Mouse (Mus musculus) heart, embryonic 13.5 days (tissue): Measurements from ENCODE around the gene Fermt3. TPM values are rescaled to one million over a fixed set of nuclear protein-coding genes. Genes with fewer than 3 reads are reported as not detected.

ENCODE experiments used
- ATAC-seq: fragments of 200-750 bp; cut with Nextera tagmentation; 2 replicates; pipeline ENCODE4 v1.8.0; 2017; ENCODE audit warnings: moderate TSS enrichment; ENCODE audit not compliant: insufficient number of reproducible peaks, low FRiP score, low TSS enrichment; ENCODE audit errors: extremely low read depth
- H3K27ac ChIP-seq: fragments of 300-500 bp; sonication (generic); replicated peaks from 2 replicates; pipeline ENCODE4 v1.5.1; 2015; ENCODE audit warnings: moderate library complexity, mild to moderate bottlenecking, inconsistent platforms
- H3K27me3 ChIP-seq: fragments of 300-500 bp; sonication (generic); replicated peaks from 2 replicates; pipeline ENCODE4 v1.6.1; 2015; ENCODE audit warnings: mild to moderate bottlenecking, inconsistent platforms
- H3K36me3 ChIP-seq: fragments of 300-500 bp; sonication (generic); 2 replicates; pipeline ENCODE4 v1.6.1; 2015; ENCODE audit warnings: mild to moderate bottlenecking, inconsistent platforms
- H3K4me1 ChIP-seq: fragments of 300-500 bp; sonication (generic); 2 replicates; pipeline ENCODE4 v1.6.1; 2015; ENCODE audit warnings: inconsistent platforms
- H3K4me2 ChIP-seq: fragments of 300-500 bp; sonication (generic); 2 replicates; pipeline ENCODE4 v1.6.1; 2015; ENCODE audit warnings: inconsistent platforms, mild to moderate bottlenecking, moderate library complexity
- H3K4me3 ChIP-seq: fragments of 300-500 bp; sonication (generic); 2 replicates; pipeline ENCODE4 v1.5.1; 2015; ENCODE audit warnings: moderate library complexity, mild to moderate bottlenecking, inconsistent platforms
- H3K9ac ChIP-seq: fragments of 300-500 bp; sonication (generic); 2 replicates; pipeline ENCODE4 v1.6.1; 2015; ENCODE audit warnings: inconsistent platforms, mild to moderate bottlenecking, moderate library complexity
- H3K9me3 ChIP-seq: fragments of 300-500 bp; sonication (generic); 2 replicates; pipeline ENCODE4 v1.6.1; 2016; ENCODE audit warnings: inconsistent platforms
- WGBS: fragments of 180-500 bp; shearing (Covaris S2); methylation state at CpG from one replicate; pipeline ENCODE4 v1.1.7; 2015; ENCODE audit warnings: mixed read lengths; 5-methylcytosine and 5-hydroxymethylcytosine counted together
- polyA plus RNA-seq: library from polyadenylated mRNA; unstranded; fragments of >200 nt; fragmentation: Nextera tagmentation; extraction: Ambion mirVana; gene quantifications from 2 replicates; pipeline ENCODE4 v1.2.1, GENCODE M21; 2015

The Fermt3 gene
- polyA plus RNA-seq, 1 experiment from 2014 or later, result 8.1 TPM

- ATAC-seq, result no peak
- Histone ChIP-seq H3K36me3 (peaks cover 33% of the 10 kb centered on the region), H3K27ac (0 out of 2 replicates have a peak overlapping the region, but pooled peaks have one; percentile 17), H3K4me3 (peak overlapping the region; percentile 70), H3K4me2 (peak overlapping the region; percentile 79), H3K4me1 (peaks cover 41% of the 10 kb centered on the region), H3K9ac (peak overlapping the region; percentile 89), H3K27me3 (no peaks in the 10 kb centered on the region), H3K9me3 (no peaks in the 10 kb centered on the region)
- WGBS, result 10% methylated on average over 15 of the region's 15 CpGs
Measured at GRCm38 (mm10) chr19:6968491-6969271, 50.6 kb downstream of the Fermt3 start.

DNA sequence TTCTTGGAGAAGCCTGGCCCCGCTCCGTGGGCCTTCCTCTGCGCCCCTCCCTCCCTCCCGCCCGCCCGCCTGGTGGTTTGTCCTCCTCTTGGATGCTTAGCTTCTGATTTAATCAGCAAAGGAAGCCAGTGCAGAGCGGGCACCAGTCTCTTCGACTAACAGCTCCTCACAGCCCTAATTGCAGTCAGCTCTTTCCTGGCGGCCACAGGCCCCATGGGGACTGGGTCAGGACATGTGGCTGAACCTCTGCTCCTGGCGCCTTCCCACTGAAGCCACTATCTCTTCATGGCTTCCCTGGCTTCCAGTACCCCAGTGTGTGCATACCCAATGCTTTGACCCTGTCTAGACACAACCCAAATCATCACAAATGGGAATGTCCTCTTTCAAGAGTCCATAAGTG lies 62.8 kb downstream of the Fermt3 start:
- Histone ChIP-seq H3K27ac (no peak overlapping the region), H3K9me3 (no peaks in the 10 kb centered on the region), H3K9ac (peak overlapping the region; percentile 17; the same call in 1 of the 2 replicates), H3K4me1 (peaks cover 37% of the 10 kb centered on the region), H3K27me3 (no peaks in the 10 kb centered on the region), H3K4me3 (no peak overlapping the region), H3K36me3 (peaks cover 76% of the 10 kb centered on the region), H3K4me2 (no peak overlapping the region)
- no peak for ATAC-seq
- 71% methylated on average over 10 of the region's 10 CpGs for WGBS

DNA sequence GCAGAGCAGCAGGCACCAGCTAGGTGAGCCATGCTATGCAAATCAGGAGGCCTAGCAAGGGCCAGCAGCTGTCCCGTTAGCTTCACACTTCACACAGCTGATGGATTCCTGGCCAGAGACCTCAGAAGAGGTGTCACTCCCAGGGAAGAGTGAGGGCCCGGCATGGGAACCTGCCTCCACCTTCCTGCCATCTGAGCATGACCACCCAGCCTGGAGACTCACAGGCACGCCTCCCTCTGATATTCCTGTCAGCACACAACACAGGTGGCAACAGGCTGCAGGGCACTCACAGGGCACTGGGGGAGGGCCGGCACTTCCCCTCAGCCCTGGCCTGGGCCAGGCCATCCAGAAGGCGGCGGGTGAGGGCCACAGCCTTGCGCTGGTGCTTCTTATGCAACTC lies 63.8 kb downstream of the Fermt3 start:
- Histone ChIP-seq H3K36me3 (peaks cover 67% of the 10 kb centered on the region), H3K9ac (peak overlapping the region; percentile 17), H3K27ac (peak overlapping the region; percentile 24; the same call in 1 of the 2 replicates), H3K4me1 (peaks cover 37% of the 10 kb centered on the region), H3K4me2 (peak overlapping the region; percentile 11; the same call in 1 of the 2 replicates), H3K4me3 (no peak overlapping the region), H3K27me3 (no peaks in the 10 kb centered on the region), H3K9me3 (no peaks in the 10 kb centered on the region)
- no peak for ATAC-seq
- WGBS, result 44% methylated on average over 7 of the region's 7 CpGs

DNA sequence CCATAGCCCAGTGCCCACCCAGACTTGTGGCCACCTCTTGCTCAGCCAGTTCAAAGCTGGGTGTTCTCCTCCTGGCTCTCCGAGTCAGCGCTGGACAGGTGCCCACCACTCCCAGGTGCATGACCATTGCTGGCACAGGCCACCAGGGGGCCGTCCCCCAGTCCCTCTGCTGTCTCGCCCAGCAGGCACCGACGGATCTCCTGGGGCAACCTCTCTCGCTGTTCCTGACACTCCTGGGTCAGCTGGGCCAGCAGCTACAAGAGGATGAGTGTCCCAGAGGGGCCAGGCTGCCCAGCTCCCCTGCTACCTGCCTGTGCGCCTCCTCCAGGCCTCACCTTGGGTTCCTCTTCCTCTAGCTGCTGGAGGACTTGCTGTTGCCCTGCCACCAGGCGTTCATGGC lies 65.2 kb downstream of the Fermt3 start:
- no peak for ATAC-seq
- peaks cover 46% of the 10 kb centered on the region for H3K4me1 ChIP-seq
- no peaks in the 10 kb centered on the region for H3K27me3 ChIP-seq
- peaks cover 53% of the 10 kb centered on the region for H3K36me3 ChIP-seq
- WGBS, result 54% methylated on average over 9 of the region's 9 CpGs
- H3K27ac ChIP-seq, result no peak overlapping the region
- H3K4me3 ChIP-seq, result no peak overlapping the region
- no peaks in the 10 kb centered on the region for H3K9me3 ChIP-seq
- H3K9ac ChIP-seq, result peak overlapping the region; percentile 17; the same call in 1 of the 2 replicates
- no peak overlapping the region for H3K4me2 ChIP-seq

DNA sequence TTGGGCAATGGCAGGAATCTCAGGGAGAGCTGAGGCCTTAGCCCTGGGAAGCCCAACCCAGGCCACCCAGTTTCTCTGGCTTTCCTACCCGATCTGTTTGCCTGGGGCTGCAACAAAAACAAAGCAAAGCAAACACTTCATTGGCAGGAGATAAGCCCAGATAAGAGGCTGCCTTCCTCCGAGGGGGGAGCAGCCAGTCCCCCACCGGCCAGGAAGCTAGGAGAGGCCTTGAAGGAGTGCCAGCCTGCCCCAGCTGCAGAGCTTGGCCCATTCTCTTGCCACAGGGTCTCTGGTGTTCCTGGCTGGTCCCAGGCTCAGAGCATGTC lies 66.6 kb downstream of the Fermt3 start:
- peak overlapping the region; percentile 63 for H3K4me3 ChIP-seq
- peaks cover 46% of the 10 kb centered on the region for H3K4me1 ChIP-seq
- H3K27ac ChIP-seq, result peak overlapping the region; percentile 97
- peak overlapping the region; percentile 91 for H3K4me2 ChIP-seq
- H3K27me3 ChIP-seq, result no peaks in the 10 kb centered on the region
- 4% methylated on average over 3 of the region's 3 CpGs for WGBS
- ATAC-seq, result no peak
- peaks cover 43% of the 10 kb centered on the region for H3K36me3 ChIP-seq
- H3K9ac ChIP-seq, result peak overlapping the region; percentile 86
- H3K9me3 ChIP-seq, result no peaks in the 10 kb centered on the region

DNA sequence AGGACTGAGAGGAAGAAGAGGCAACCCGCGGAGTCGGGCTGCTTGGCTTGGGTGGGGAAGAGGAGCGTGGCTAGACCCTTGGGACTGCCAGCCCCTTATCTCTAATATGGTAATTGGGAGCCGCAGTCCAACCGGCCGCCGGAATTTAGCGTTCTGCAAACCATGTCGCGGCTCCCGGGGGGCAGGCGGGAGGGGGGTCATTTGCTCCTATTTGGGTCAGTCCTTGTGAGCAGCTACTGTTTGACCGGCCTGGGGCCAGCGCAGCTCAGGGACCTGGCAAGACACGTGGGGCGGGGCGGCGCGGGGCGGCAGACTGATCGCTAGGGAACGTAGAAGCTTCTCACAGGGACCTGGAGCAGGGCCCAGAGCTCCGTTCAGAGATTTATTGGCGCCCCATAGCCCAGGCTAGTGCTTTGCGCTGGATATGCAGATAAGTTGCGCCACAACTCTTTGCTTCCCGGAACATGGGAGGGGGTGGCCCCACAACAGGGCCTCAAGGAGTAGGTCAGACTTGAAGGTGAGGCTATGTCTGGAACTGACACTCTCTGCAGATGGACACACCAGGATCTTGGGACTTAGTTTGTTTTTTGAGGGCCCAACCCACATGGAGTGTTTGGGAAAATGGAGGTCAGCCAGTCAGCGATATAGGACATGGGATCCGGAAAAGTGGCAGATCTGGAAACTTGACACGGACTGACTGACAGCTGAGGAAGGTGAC lies 67.1 kb downstream of the Fermt3 start:
- Histone ChIP-seq H3K9me3 (no peaks in the 10 kb centered on the region), H3K4me3 (peak overlapping the region; percentile 63), H3K27me3 (no peaks in the 10 kb centered on the region), H3K4me2 (peak overlapping the region; percentile 91), H3K27ac (peak overlapping the region; percentile 97), H3K36me3 (peaks cover 39% of the 10 kb centered on the region), H3K9ac (peak overlapping the region; percentile 86), H3K4me1 (peaks cover 46% of the 10 kb centered on the region)
- WGBS, result 1% methylated on average over 31 of the region's 31 CpGs
- ATAC-seq, result peak; percentile 35; the same call in 1 of the 2 replicates

- H3K4me3 ChIP-seq, result peak overlapping the region; percentile 63
- peak overlapping the region; percentile 91 for H3K4me2 ChIP-seq
- peaks cover 46% of the 10 kb centered on the region for H3K4me1 ChIP-seq
- no peaks in the 10 kb centered on the region for H3K27me3 ChIP-seq
- 0% methylated on average over 35 of the region's 35 CpGs for WGBS
- peaks cover 38% of the 10 kb centered on the region for H3K36me3 ChIP-seq
- H3K9ac ChIP-seq, result peak overlapping the region; percentile 86
- ATAC-seq, result peak; percentile 52
- H3K9me3 ChIP-seq, result no peaks in the 10 kb centered on the region
- peak overlapping the region; percentile 97 for H3K27ac ChIP-seq
Measured at GRCm38 (mm10) chr19:6951381-6951968, 67.8 kb downstream of the Fermt3 start.

GRCm38 (mm10) chr19:6950613-6951153 lies 68.6 kb downstream of the Fermt3 start:
- H3K36me3 ChIP-seq, result peaks cover 37% of the 10 kb centered on the region
- H3K4me2 ChIP-seq, result peak overlapping the region; percentile 91
- ATAC-seq, result no peak
- H3K9me3 ChIP-seq, result no peaks in the 10 kb centered on the region
- peaks cover 41% of the 10 kb centered on the region for H3K4me1 ChIP-seq
- H3K4me3 ChIP-seq, result peak overlapping the region; percentile 63
- 1% methylated on average over 28 of the region's 28 CpGs for WGBS
- peak overlapping the region; percentile 97 for H3K27ac ChIP-seq
- peak overlapping the region; percentile 86 for H3K9ac ChIP-seq
- no peaks in the 10 kb centered on the region for H3K27me3 ChIP-seq

GRCm38 (mm10) chr19:6949951-6950350 lies 69.3 kb downstream of the Fermt3 start:
- Histone ChIP-seq H3K4me2 (peak overlapping the region; percentile 91), H3K27me3 (no peaks in the 10 kb centered on the region), H3K36me3 (peaks cover 37% of the 10 kb centered on the region), H3K9me3 (no peaks in the 10 kb centered on the region), H3K9ac (peak overlapping the region; percentile 86), H3K4me1 (peaks cover 34% of the 10 kb centered on the region), H3K4me3 (peak overlapping the region; percentile 63), H3K27ac (peak overlapping the region; percentile 97)
- WGBS, result 60% methylated on average over 5 of the region's 5 CpGs
- ATAC-seq, result no peak

GRCm38 (mm10) chr19:6949532-6949931 lies 69.7 kb downstream of the Fermt3 start:
- peaks cover 30% of the 10 kb centered on the region for H3K4me1 ChIP-seq
- no peaks in the 10 kb centered on the region for H3K27me3 ChIP-seq
- H3K4me3 ChIP-seq, result no peak overlapping the region
- H3K9ac ChIP-seq, result peak overlapping the region; percentile 86
- H3K9me3 ChIP-seq, result no peaks in the 10 kb centered on the region
- no peak overlapping the region for H3K27ac ChIP-seq
- peaks cover 37% of the 10 kb centered on the region for H3K36me3 ChIP-seq
- WGBS, result 88% methylated on average over 5 of the region's 5 CpGs
- H3K4me2 ChIP-seq, result no peak overlapping the region
- ATAC-seq, result no peak
